In the genomic region with DNA sequence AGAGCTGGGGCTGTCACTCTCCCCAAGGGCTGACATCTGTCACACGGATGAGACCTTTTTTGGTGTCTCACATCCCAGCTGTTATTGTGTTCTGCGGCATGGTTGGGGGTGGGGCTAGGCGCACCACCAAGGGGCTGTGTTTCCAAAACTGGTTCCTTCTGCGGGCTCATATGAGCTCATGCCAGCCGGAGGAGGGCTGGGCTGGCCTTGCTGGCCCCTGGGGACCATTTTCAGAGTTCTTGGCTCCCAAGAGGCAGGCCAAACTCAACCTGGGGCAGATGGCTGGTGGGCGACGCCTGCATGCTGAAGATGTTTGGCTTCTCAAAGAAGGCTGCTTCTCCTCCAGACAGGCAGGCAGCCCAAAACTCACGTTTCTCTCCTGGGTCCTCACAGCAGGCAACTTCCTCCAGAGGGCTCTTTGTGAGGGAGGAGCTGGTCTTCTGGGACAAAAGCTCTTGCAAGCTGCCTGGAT, we compare ENCODE assay signal across 10 mouse cellular contexts.
A peak's percentile ranks its signal among the peaks of the same experiment; 100 is the strongest.
DNase-seq lines count a peak whose midpoint lies in the region; ATAC-seq lines count a peak whose summit lies in the region.
"Had no signal": no experiment of that assay in that cellular context is flagged by ENCODE, and none has a peak within 500 bp of the region (broad histone marks: within the 10 kb centered on the region; RNA-seq: fewer than 3 reads in every experiment).

No protein-coding gene starts in this region.

- no peak overlapping the region for H3K4me2 ChIP-seq in forebrain, embryonic 12.5 days
- no peak overlapping the region for H3K4me2 ChIP-seq in midbrain, embryonic 16.5 days (ENCODE audit: low read length)

- peaks cover 17% of the 10 kb centered on the region for H3K4me1 ChIP-seq in forebrain, embryonic 12.5 days
- no peaks in the 10 kb centered on the region; the same call in 1 of the 2 replicates for H3K4me1 ChIP-seq in midbrain, embryonic 16.5 days (ENCODE audit: control insufficient read depth, insufficient read depth, low read length)

- 0 out of 2 replicates have a peak overlapping the region, but pooled peaks have one; percentile 9 for H3K27ac ChIP-seq in forebrain, embryonic 12.5 days
- no peak overlapping the region for H3K27ac ChIP-seq in midbrain, embryonic 16.5 days (ENCODE audit: low read length)

- H3K27me3 ChIP-seq in forebrain, embryonic 12.5 days = no peaks in the 10 kb centered on the region
- no peaks in the 10 kb centered on the region for H3K27me3 ChIP-seq in midbrain, embryonic 16.5 days (ENCODE audit: control insufficient read depth, insufficient read depth, low read depth, low read length)

- no peaks in the 10 kb centered on the region for H3K36me3 ChIP-seq in forebrain, embryonic 12.5 days (replicated peaks)
- no peaks in the 10 kb centered on the region for H3K36me3 ChIP-seq in midbrain, embryonic 16.5 days (ENCODE audit: control insufficient read depth, insufficient read depth, low read length)

- no peak for ATAC-seq in forebrain, embryonic 12.5 days (ENCODE audit: low FRiP score)
- peak; percentile 67 for ATAC-seq in neutrophil, adult 5-6 weeks (ENCODE audit: extremely low read depth, insufficient number of reproducible peaks, low FRiP score, poor library complexity, severe bottlenecking)
- ATAC-seq in midbrain, embryonic 16.5 days = no peak

- 50% methylated on average over 8 of the region's 8 CpGs for WGBS in forebrain, embryonic 12.5 days
- WGBS in midbrain, embryonic 16.5 days = 51% methylated on average over 8 of the region's 8 CpGs

- no peak overlapping the region for H3K4me3 ChIP-seq in forebrain, embryonic 12.5 days (replicated peaks)
- no peak overlapping the region for H3K4me3 ChIP-seq in midbrain, embryonic 16.5 days (ENCODE audit: low read depth, low read length)

- H3K9me3 ChIP-seq in forebrain, embryonic 12.5 days = peaks cover 10% of the 10 kb centered on the region; the same call in 1 of the 2 replicates
- no peaks in the 10 kb centered on the region for H3K9me3 ChIP-seq in midbrain, embryonic 16.5 days (replicated peaks; ENCODE audit: control insufficient read depth, low read length, poor library complexity, severe bottlenecking)

- no peak overlapping the region for H3K9ac ChIP-seq in forebrain, embryonic 12.5 days
- H3K9ac ChIP-seq in midbrain, embryonic 16.5 days (ENCODE audit: low read depth, low read length) = no peak overlapping the region

- DNase-seq in lung, postnatal 36 days = peak; percentile 12
- no peak for DNase-seq in lung, postnatal 14 days
- peak; percentile 48 to 73 for DNase-seq in thymus, postnatal 36 days
- no peak for DNase-seq in urinary bladder, postnatal 36 days (ENCODE audit: low spot score in 2 of 2)
- DNase-seq: cerebellum, postnatal 36 days; heart, adult 11 months; kidney, postnatal 14 days had no signal

Comparison
In these comparisons a context has a peak if more than half of its experiments do, and no peak if none do; other contexts are left out.
1. DNase-seq: peak in lung, postnatal 36 days (single experiment) and thymus, postnatal 36 days (2 of 2); none in lung, postnatal 14 days (single experiment) and urinary bladder, postnatal 36 days (0 of 2).